Mouse (Mus musculus): Measurements from ENCODE around the gene Cmbl. TPM values are rescaled to one million over a fixed set of nuclear protein-coding genes. Genes with fewer than 3 reads are reported as not detected.

The Cmbl gene
- polyA plus RNA-seq, 1 experiment, result 12.4 TPM

- Histone ChIP-seq H3K36me3 (ENCODE audit: control insufficient read depth, insufficient read depth, low read length) (no peaks in the 10 kb centered on the region), H3K27me3 (ENCODE audit: control insufficient read depth, insufficient read depth, low read length) (no peaks in the 10 kb centered on the region), H3K4me3 (ENCODE audit: extremely low read depth, insufficient read depth, insufficient read length) (no peak overlapping the region), H3K4me1 (ENCODE audit: control insufficient read depth, insufficient read depth, insufficient read length) (no peaks in the 10 kb centered on the region), H3K27ac (ENCODE audit: insufficient read depth, low read length) (no peak overlapping the region)
- TF ChIP-seq CTCF (IDR thresholded peaks at IDR 0.05; ENCODE audit: extremely low read depth, insufficient read depth, insufficient read length, insufficient replicate concordance), result no peak
- TF ChIP-seq POLR2A (IDR thresholded peaks at IDR 0.05; ENCODE audit: low read depth, low read length), result no peak
- DNase-seq (ENCODE audit: low read depth in 1 of 2, low spot score in 2 of 2), result no peak
- WGBS, result 87% methylated on average over 9 of the region's 9 CpGs
These were observed 71.0 kb downstream of the Cmbl start for GRCm38 (mm10) chr15:31636091-31636595.

Other genes starting within 250 kb of the Cmbl start
- 3.7 and 8.1 TPM in 2 replicates for gene Ankrd33b, start 197.7 kb upstream of the Cmbl start, polyA plus RNA-seq (2012; rRNA removed)
- 0.49 and 0.50 TPM in 2 replicates for gene Ropn1l, start 111.7 kb upstream of the Cmbl start, polyA plus RNA-seq (2012; rRNA removed)
- gene March6, start 34.3 kb upstream of the Cmbl start, polyA plus RNA-seq (2012; rRNA removed), result 8.5 and 8.7 TPM in 2 replicates
- gene Cct5, start 36.4 kb downstream of the Cmbl start, polyA plus RNA-seq (2012; rRNA removed), result 58.3 and 66.9 TPM in 2 replicates
- 3.9 and 4.9 TPM in 2 replicates for gene Fam173b, start 36.5 kb downstream of the Cmbl start, polyA plus RNA-seq (2012; rRNA removed)